Mouse (Mus musculus) hindbrain, postnatal 0 days (tissue): ENCODE measurements around the gene Nlrp6. TPM values are rescaled to one million over a fixed set of nuclear protein-coding genes. Genes with fewer than 3 reads are reported as not detected.

Experiments
- ATAC-seq: fragments of 200-750 bp; cut with Nextera tagmentation; 2 replicates; pipeline ENCODE4 v1.8.0; 2017; ENCODE audit warnings: mild to moderate bottlenecking, moderate TSS enrichment, moderate library complexity
- DNase-seq: peaks from one replicate; pipeline ENCODE4 v3.0.0-alpha.2; 2015; ENCODE audit warnings: low spot score
- H3K27ac ChIP-seq: fragments of 300-500 bp; sonication (generic); 2 replicates; pipeline ENCODE4 v1.5.1; 2014; ENCODE audit warnings: mild to moderate bottlenecking
- H3K27me3 ChIP-seq: fragments of 300-500 bp; sonication (generic); 2 replicates; pipeline ENCODE4 v1.6.1; 2014; ENCODE audit warnings: low read length, mixed read lengths; ENCODE audit not compliant: insufficient read depth
- H3K36me3 ChIP-seq: fragments of 300-500 bp; sonication (generic); 2 replicates; pipeline ENCODE4 v1.6.1; 2014; ENCODE audit warnings: low read length, mixed read lengths; ENCODE audit not compliant: insufficient read depth
- H3K4me1 ChIP-seq: fragments of 300-500 bp; sonication (generic); 2 replicates; pipeline ENCODE4 v1.6.1; 2014; ENCODE audit warnings: antibody characterized with exemption, low read length, mixed read lengths; ENCODE audit not compliant: insufficient read depth
- H3K4me2 ChIP-seq: fragments of 300-500 bp; sonication (generic); 2 replicates; pipeline ENCODE4 v1.6.1; 2014; ENCODE audit warnings: low read depth, mild to moderate bottlenecking, low read length, moderate library complexity, mixed read lengths
- H3K4me3 ChIP-seq: fragments of 300-500 bp; sonication (generic); 2 replicates; pipeline ENCODE4 v1.5.1; 2014; ENCODE audit warnings: low read length
- H3K9ac ChIP-seq: fragments of 300-500 bp; sonication (generic); replicated peaks from 2 replicates; pipeline ENCODE4 v1.6.1; 2014; ENCODE audit warnings: mild to moderate bottlenecking, low read length, moderate library complexity, mixed read lengths
- H3K9me3 ChIP-seq: fragments of 300-500 bp; sonication (generic); 2 replicates; pipeline ENCODE4 v1.6.1; 2016; ENCODE audit warnings: low read length, mixed read lengths
- CTCF ChIP-seq: IDR thresholded peaks from 2 replicates; pipeline ENCODE4 v1.5.1; 2016; ENCODE audit warnings: antibody characterized with exemption, control low read depth, low read depth
- WGBS: fragments of 180-500 bp; shearing (Covaris S2); extraction: QIAGEN DNeasy Blood & Tissue Kit; methylation state at CpG from one replicate; pipeline ENCODE4 v1.1.7; 2014; 5-methylcytosine and 5-hydroxymethylcytosine counted together
- polyA plus RNA-seq: library from polyadenylated mRNA; unstranded; fragments of >200 nt; fragmentation: Nextera tagmentation; extraction: Ambion mirVana; gene quantifications from 2 replicates; pipeline ENCODE4 v1.2.1, GENCODE M21; 2015
- total RNA-seq: library from RNA; depleted of rRNA; stranded (reverse); fragments of >200 nt; gene quantifications from 2 replicates; pipeline ENCODE4 v1.2.3, GENCODE M21; 2014

Nlrp6 gene
- total and polyA plus RNA-seq, 2 experiments from 2014 or later = 0.61 to 1.1 TPM

DNA sequence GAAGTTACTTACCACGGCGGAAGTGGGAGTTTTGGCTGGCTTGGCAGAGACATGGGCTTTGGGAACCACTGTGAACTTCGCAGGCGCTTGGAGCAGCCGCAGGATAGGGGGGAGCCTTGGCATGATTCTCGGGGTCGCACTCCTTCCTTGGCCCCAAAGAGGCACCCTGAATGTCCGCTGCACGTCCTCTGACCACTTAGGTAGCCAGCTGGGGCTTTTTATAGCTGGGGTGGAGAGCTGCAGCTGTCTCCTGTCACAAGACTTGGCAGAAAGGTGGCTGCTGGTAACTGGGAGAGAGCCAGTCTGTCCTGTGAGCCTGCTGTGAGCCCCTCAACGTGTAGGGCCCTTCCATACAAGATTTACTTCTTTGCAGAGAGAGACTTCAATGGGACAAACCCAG, 20.5 kb upstream of the Nlrp6 start, which contains the start of gene Cox8b:
Cox8b (minus strand) TSS at position 227 of the 400 bp plus-strand sequence.
- Histone ChIP-seq H3K4me1 (no peaks in the 10 kb centered on the region), H3K4me2 (no peak within 1 kb of the TSS), H3K36me3 (peaks cover 21% of the 10 kb centered on the region), H3K9ac (no peak within 1 kb of the TSS), H3K4me3 (no peak within 1 kb of the TSS), H3K27ac (no peak within 1 kb of the TSS), H3K9me3 (no peaks in the 10 kb centered on the region), H3K27me3 (no peaks in the 10 kb centered on the region)
- TF ChIP-seq CTCF = no peak
- ATAC-seq = no peak
- no peak for DNase-seq
- WGBS = 68% methylated on average over 10 of the region's 10 CpGs

DNA sequence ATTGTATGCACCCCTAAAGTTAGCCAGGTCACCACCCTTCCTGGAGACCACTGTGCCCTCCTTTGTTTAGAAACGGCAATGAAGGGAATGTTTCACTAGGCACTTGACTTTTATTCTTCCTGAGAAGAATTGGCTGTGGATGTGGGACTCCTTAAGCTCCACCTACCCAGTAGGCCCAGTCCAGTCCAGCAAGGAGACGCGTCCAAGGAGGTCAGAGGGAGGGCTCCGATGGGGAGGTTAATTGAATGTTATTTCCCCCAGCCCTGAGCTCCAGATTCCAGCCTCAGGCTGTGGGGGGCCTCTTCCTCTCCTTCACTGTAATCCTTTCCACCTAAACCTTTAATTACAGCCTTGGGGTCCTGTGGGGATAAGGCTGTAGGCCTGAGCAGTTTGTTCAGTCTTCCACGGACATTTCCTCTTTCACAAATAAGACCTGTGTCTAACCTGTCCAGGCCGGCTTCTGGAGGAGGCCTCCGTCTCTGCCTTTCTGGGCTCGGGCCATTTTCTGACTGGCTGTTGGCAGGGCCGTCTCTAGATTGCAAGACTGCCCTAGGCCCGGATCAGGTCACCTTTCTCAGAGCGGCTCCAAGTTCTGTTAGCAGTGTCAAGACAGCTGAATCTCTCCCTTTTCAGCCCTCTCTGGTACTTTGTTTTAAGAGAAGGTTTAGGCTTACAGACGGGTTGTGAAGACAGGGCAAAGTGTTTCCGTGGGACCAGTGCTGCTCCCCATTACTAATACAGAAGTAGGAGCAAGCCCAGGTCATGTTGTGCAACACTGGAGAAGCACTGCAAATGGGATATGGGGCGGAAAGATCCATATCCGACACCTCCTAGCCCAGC, 18.4 kb upstream of the Nlrp6 start:
- peaks cover 13% of the 10 kb centered on the region for H3K36me3 ChIP-seq
- ATAC-seq = no peak
- WGBS = 80% methylated on average over 15 of the region's 15 CpGs
- no peak overlapping the region for H3K4me3 ChIP-seq
- no peak overlapping the region for H3K4me2 ChIP-seq
- H3K27me3 ChIP-seq = no peaks in the 10 kb centered on the region
- no peak for DNase-seq
- TF ChIP-seq CTCF = no peak
- H3K9me3 ChIP-seq = no peaks in the 10 kb centered on the region
- H3K27ac ChIP-seq = no peak overlapping the region
- H3K4me1 ChIP-seq = no peaks in the 10 kb centered on the region
- no peak overlapping the region for H3K9ac ChIP-seq

DNA sequence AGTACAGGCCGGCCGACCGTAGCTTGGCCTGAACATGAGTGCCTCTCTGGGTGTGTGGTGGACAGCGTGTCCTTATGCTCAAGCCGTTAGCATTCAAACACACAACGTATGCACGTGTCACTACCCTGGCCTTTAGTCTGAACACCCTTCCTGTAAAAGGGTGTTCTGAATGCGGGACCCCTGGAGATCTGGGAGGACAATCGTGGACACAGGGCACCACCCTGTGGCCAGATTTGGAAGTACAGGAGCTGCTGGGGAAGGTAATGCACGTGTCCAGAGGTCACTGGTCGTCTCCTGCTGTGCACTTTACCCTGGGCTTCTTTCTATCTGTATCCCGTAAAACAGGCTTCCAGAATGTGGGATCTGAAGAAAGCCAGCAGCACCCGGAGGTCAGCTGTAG, 17.5 kb upstream of the Nlrp6 start:
- H3K4me3 ChIP-seq = no peak overlapping the region
- no peaks in the 10 kb centered on the region for H3K27me3 ChIP-seq
- H3K9ac ChIP-seq = no peak overlapping the region
- no peak overlapping the region for H3K4me2 ChIP-seq
- H3K4me1 ChIP-seq = no peaks in the 10 kb centered on the region
- DNase-seq (peak; percentile 82), ATAC-seq (peak; percentile 73)
- no peak overlapping the region for H3K27ac ChIP-seq
- no peaks in the 10 kb centered on the region for H3K9me3 ChIP-seq
- peak; percentile 96 for TF ChIP-seq CTCF
- 21% methylated on average over 13 of the region's 13 CpGs for WGBS
- peaks cover 7% of the 10 kb centered on the region for H3K36me3 ChIP-seq

DNA sequence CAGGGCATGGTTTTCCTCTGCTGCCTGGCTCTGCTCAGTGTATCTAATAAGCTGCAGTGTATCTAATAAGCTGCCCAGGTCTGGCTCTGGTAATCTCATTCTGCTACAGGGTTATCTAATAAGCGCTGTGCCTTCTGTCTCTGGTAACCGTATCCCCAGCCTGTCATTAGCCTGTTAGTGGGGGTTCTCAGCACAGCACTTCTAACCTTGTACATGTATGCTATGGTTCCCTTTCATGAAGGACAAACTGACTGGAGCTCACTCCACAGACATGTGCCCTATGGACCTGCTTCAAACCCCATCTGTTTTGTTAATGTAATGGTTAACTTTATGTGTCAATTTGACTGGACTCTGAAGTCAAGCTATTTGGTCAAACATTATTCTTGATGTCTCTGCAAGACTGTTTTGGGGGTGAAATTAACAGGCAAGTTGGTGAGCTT, 15.0 kb upstream of the Nlrp6 start:
- no peak overlapping the region for H3K9ac ChIP-seq
- no peaks in the 10 kb centered on the region for H3K36me3 ChIP-seq
- WGBS = 92% methylated on average over 2 of the region's 2 CpGs
- H3K4me3 ChIP-seq = no peak overlapping the region
- peaks cover 5% of the 10 kb centered on the region; the same call in 1 of the 2 replicates for H3K4me1 ChIP-seq
- ATAC-seq = no peak
- H3K9me3 ChIP-seq = no peaks in the 10 kb centered on the region
- no peak for DNase-seq
- no peak for TF ChIP-seq CTCF
- no peak overlapping the region for H3K27ac ChIP-seq
- no peak overlapping the region for H3K4me2 ChIP-seq
- H3K27me3 ChIP-seq = no peaks in the 10 kb centered on the region

DNA sequence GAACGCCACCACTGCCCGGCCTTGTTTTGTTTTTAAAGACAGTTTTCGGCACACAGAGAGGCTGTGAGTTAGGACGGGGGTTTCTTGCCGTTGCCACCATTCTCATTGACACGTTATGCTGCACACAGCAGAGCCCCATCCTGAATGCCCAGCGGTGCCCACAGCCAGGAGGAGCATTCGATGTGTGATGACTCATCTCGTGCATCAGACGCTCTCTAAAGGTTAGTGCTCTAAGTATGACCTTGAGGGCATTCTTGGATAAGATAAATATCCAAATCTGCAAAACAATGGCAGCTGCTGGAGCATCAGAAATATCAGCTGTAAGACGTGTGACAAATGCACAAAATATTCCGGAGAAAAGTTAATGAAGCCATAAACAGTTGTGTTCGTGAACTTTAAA, 13.6 kb upstream of the Nlrp6 start:
- no peak for ATAC-seq
- 86% methylated on average over 13 of the region's 13 CpGs for WGBS
- no peaks in the 10 kb centered on the region for H3K27me3 ChIP-seq

DNA sequence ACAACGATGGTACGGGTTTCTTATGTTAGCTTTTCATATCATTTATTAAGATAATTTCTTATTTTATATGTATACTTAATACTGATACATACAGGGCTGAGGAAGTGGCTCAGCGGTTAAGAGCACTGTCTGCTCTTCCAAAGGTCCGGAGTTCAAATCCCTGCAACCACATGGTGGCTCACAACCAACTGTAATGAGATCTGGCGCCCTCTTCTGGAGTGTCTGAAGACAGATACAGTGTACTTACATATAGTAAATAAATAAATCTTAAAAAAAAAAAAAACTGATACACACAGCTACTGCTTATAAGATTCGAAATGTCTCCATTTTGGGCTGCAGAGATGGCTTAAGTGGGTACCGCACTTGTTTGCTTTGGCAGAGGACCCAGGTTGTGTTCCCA, 13.0 kb upstream of the Nlrp6 start:
- Histone ChIP-seq H3K9me3 (no peaks in the 10 kb centered on the region), H3K27ac (no peak overlapping the region), H3K4me2 (no peak overlapping the region), H3K4me3 (no peak overlapping the region), H3K4me1 (peaks cover 5% of the 10 kb centered on the region; the same call in 1 of the 2 replicates), H3K36me3 (no peaks in the 10 kb centered on the region), H3K27me3 (no peaks in the 10 kb centered on the region), H3K9ac (no peak overlapping the region)
- peak; percentile 25; the same call in 1 of the 2 replicates for TF ChIP-seq CTCF
- ATAC-seq (no peak), DNase-seq (no peak)
- WGBS = 82% methylated on average over 7 of the region's 7 CpGs

More for the DNA sequence above, 13.6 kb upstream of the Nlrp6 start:
- Histone ChIP-seq H3K9me3 (no peaks in the 10 kb centered on the region), H3K4me1 (peaks cover 5% of the 10 kb centered on the region; the same call in 1 of the 2 replicates), H3K27ac (no peak overlapping the region), H3K9ac (no peak overlapping the region), H3K4me3 (no peak overlapping the region), H3K36me3 (no peaks in the 10 kb centered on the region), H3K4me2 (no peak overlapping the region)
- TF ChIP-seq CTCF = no peak
- no peak for DNase-seq

DNA sequence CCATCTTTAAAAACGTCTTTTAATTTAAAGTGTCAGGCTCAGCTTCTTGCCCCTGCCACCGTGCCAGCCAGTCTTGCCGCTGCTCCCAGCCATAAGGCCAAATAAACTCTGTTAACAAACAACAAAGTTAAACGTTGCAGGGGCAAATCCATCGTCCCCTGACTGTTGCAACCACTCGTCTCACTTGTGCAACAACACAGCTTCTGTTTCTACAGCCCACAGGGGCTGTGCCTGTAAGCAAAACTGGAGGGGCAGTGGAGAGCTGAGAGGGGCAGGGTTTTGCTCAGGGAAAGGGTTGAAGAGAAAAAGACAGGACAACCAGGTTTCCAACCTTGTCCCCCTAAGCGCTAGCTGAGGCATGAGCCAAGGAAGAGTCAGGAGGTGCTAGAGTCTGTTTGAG, 12.5 kb upstream of the Nlrp6 start:
- ATAC-seq (no peak), DNase-seq (no peak)
- no peak for TF ChIP-seq CTCF
- Histone ChIP-seq H3K27me3 (no peaks in the 10 kb centered on the region), H3K9me3 (no peaks in the 10 kb centered on the region), H3K9ac (no peak overlapping the region), H3K4me1 (peaks cover 5% of the 10 kb centered on the region; the same call in 1 of the 2 replicates), H3K4me3 (no peak overlapping the region; the same call in 1 of the 2 replicates), H3K36me3 (no peaks in the 10 kb centered on the region), H3K27ac (no peak overlapping the region), H3K4me2 (peak overlapping the region; percentile 83)
- WGBS = 53% methylated on average over 7 of the region's 7 CpGs
